Mouse (Mus musculus) neural tube, embryonic 15.5 days (tissue): Measurements from ENCODE around the gene Atp5g1. TPM values are rescaled to one million over a fixed set of nuclear protein-coding genes. Genes with fewer than 3 reads are reported as not detected.

Experiments
- ATAC-seq: fragments of 200-750 bp; cut with Nextera tagmentation; 2 replicates; pipeline ENCODE4 v1.8.0; 2017; ENCODE audit warnings: mild to moderate bottlenecking, moderate TSS enrichment, moderate library complexity; ENCODE audit not compliant: low FRiP score
- H3K27ac ChIP-seq: fragments of 300-500 bp; sonication (generic); replicated peaks from 2 replicates; pipeline ENCODE4 v1.5.1; 2015; ENCODE audit warnings: mild to moderate bottlenecking, inconsistent platforms
- H3K27me3 ChIP-seq: fragments of 300-500 bp; sonication (generic); replicated peaks from 2 replicates; pipeline ENCODE4 v1.6.1; 2015; ENCODE audit warnings: inconsistent platforms
- H3K36me3 ChIP-seq: fragments of 300-500 bp; sonication (generic); 2 replicates; pipeline ENCODE4 v1.6.1; 2015; ENCODE audit warnings: inconsistent platforms
- H3K4me1 ChIP-seq: fragments of 300-500 bp; sonication (generic); 2 replicates; pipeline ENCODE4 v1.6.1; 2015; ENCODE audit warnings: inconsistent platforms
- H3K4me2 ChIP-seq: fragments of 300-500 bp; sonication (generic); 2 replicates; pipeline ENCODE4 v1.6.1; 2015; ENCODE audit warnings: inconsistent platforms, mild to moderate bottlenecking, moderate library complexity
- H3K4me3 ChIP-seq: fragments of 300-500 bp; sonication (generic); replicated peaks from 2 replicates; pipeline ENCODE4 v1.5.1; 2015; ENCODE audit warnings: mild to moderate bottlenecking, inconsistent platforms
- H3K9ac ChIP-seq: fragments of 300-500 bp; sonication (generic); replicated peaks from 2 replicates; pipeline ENCODE4 v1.6.1; 2015; ENCODE audit warnings: mild to moderate bottlenecking, inconsistent platforms
- H3K9me3 ChIP-seq: fragments of 300-500 bp; sonication (generic); replicated peaks from 2 replicates; pipeline ENCODE4 v1.6.1; 2016; ENCODE audit warnings: inconsistent platforms
- WGBS: fragments of 180-500 bp; shearing (Covaris S2); methylation state at CpG from one replicate; pipeline ENCODE4 v1.1.7; 2015; ENCODE audit warnings: mixed read lengths; 5-methylcytosine and 5-hydroxymethylcytosine counted together
- polyA plus RNA-seq: library from polyadenylated mRNA; unstranded; fragments of >200 nt; fragmentation: Nextera tagmentation; extraction: Ambion mirVana; gene quantifications from 2 replicates; pipeline ENCODE4 v1.2.1, GENCODE M21; 2015

Gene Atp5g1
- polyA plus RNA-seq, 1 experiment from 2014 or later = 912 TPM

DNA sequence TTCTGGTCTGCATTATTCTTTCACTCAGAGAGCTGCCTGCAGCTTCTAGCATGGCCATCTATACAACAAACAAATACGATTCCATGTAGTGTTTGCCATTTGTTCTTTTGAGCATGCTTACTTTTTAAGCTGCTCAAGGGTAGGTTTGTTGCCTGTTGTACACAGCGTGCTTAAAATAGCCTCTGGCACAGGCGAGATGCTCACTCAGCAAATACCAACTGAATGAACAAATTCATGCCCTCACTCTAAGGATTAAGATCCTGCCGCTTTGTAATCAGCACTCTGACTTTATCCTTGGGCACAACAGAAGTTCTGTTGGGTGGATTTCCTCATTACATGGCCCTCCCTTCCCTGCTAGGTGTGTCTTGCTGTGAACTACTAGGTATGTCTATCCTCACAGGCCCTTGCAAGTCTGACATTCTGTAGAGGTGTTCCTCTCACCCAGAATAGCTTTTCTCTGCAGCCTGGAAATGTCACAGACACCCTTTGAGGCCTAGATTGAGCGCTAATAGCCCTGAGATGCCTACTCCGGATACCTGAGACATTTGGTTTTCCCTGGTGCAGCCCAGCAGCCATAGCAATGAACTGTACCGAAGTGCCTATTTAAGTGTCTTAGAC, 17.3 kb upstream of the Atp5g1 start:
- Histone ChIP-seq H3K27me3 (0 out of 2 replicates have a peak, but pooled peaks cover 2% of the 10 kb centered on the region), H3K4me2 (no peak overlapping the region), H3K9ac (no peak overlapping the region), H3K9me3 (no peaks in the 10 kb centered on the region), H3K4me1 (no peaks in the 10 kb centered on the region), H3K36me3 (no peaks in the 10 kb centered on the region), H3K27ac (no peak overlapping the region), H3K4me3 (no peak overlapping the region)
- 47% methylated on average over 7 of the region's 7 CpGs for WGBS
- ATAC-seq = no peak

DNA sequence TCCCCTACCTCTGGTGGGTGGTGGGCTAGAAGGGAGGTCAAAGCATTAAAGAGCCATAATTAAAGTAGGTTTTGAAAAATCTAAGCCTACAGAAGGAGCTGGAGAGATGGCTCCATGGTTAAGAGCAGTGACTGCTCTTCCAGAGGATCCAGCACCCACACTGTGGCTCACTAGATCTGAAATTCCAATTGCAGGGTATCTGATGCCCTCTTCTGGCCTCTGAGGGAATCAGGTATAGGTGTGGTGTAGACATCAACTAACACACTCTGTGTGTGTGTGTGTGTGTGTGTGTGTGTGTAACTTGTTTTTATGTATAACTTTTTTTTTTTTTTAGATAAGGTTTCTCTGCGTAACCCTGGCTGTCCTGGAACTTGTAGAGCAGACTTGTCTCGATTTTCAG, 15.6 kb upstream of the Atp5g1 start:
- Histone ChIP-seq H3K9me3 (no peaks in the 10 kb centered on the region), H3K9ac (no peak overlapping the region), H3K4me2 (no peak overlapping the region), H3K4me1 (no peaks in the 10 kb centered on the region), H3K27me3 (no peaks in the 10 kb centered on the region), H3K27ac (no peak overlapping the region), H3K36me3 (no peaks in the 10 kb centered on the region), H3K4me3 (no peak overlapping the region)
- 87% methylated on average over 2 of the region's 2 CpGs for WGBS
- ATAC-seq = no peak

DNA sequence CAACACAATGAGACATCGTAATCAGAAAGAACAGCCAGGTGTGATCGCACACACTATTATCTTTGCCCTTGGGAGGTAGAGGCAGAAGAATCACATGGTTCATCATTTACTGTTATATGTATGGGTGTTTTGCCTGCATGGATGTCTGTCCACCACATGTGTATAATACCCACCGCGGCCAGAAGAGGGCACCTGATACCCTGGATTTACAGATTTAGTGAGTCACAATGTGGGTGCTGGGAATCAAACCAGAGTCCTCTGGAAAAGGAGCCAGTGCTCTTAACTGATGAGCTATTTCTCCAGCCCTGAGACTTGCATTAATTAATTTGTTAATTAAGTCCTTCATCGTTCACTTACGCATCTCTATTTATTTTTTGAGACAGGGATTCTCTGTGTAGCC, 12.5 kb upstream of the Atp5g1 start:
- Histone ChIP-seq H3K4me1 (no peaks in the 10 kb centered on the region), H3K4me2 (no peak overlapping the region), H3K9ac (no peak overlapping the region), H3K27me3 (no peaks in the 10 kb centered on the region), H3K36me3 (no peaks in the 10 kb centered on the region), H3K9me3 (no peaks in the 10 kb centered on the region), H3K27ac (no peak overlapping the region), H3K4me3 (no peak overlapping the region)
- 90% methylated on average over 6 of the region's 6 CpGs for WGBS
- ATAC-seq = no peak

DNA sequence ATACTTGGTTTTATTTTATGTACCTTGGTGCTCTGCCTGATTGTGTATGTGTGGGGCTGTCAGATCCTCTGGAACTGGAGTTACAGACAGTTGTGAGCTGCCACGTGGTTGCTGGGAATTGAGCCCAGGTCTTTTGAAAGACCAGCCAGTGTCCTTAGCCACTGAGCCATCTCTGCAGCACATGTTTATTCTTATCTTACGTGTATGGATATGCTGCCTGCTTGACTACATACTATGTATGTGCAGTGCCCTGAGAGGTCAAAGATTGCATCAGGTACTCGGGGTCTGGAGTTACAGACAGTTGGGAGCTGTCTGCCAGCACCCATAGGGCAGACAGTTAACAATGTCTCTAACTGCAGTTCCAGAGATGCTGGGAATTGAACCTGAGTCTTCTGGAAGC, 7.2 kb upstream of the Atp5g1 start:
- H3K9ac ChIP-seq = no peak overlapping the region
- no peak overlapping the region for H3K27ac ChIP-seq
- no peak overlapping the region for H3K4me2 ChIP-seq
- ATAC-seq = no peak
- WGBS = 82% methylated on average over 3 of the region's 3 CpGs
- no peaks in the 10 kb centered on the region for H3K9me3 ChIP-seq
- H3K4me3 ChIP-seq = no peak overlapping the region
- H3K27me3 ChIP-seq = no peaks in the 10 kb centered on the region
- no peaks in the 10 kb centered on the region for H3K4me1 ChIP-seq
- H3K36me3 ChIP-seq = no peaks in the 10 kb centered on the region

DNA sequence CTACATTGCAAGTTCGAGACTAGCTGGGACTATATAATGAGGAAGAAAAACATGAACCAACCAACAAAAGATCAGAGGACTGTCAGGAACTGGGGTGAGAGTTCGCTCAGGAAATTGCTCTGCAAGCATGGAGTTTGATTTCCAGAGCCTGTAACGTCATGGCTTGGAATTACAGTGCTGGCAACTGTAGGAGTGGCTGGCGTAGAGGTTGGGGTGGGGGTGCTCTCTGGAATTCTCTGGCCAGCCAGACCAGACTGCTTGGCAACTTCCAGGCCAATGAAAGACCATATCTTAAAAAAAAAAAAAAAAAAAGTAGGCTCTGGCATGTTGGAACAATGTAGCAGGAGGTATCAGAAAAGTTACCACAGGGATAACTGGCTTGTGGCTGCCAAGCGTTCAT, 5.3 kb upstream of the Atp5g1 start:
- H3K27ac ChIP-seq = no peak overlapping the region
- no peaks in the 10 kb centered on the region for H3K36me3 ChIP-seq
- H3K27me3 ChIP-seq = no peaks in the 10 kb centered on the region
- WGBS = 84% methylated on average over 5 of the region's 5 CpGs
- H3K4me3 ChIP-seq = no peak overlapping the region
- H3K4me1 ChIP-seq = peaks cover 5% of the 10 kb centered on the region; the same call in 1 of the 2 replicates
- no peaks in the 10 kb centered on the region for H3K9me3 ChIP-seq
- ATAC-seq = no peak
- H3K4me2 ChIP-seq = no peak overlapping the region
- H3K9ac ChIP-seq = no peak overlapping the region

DNA sequence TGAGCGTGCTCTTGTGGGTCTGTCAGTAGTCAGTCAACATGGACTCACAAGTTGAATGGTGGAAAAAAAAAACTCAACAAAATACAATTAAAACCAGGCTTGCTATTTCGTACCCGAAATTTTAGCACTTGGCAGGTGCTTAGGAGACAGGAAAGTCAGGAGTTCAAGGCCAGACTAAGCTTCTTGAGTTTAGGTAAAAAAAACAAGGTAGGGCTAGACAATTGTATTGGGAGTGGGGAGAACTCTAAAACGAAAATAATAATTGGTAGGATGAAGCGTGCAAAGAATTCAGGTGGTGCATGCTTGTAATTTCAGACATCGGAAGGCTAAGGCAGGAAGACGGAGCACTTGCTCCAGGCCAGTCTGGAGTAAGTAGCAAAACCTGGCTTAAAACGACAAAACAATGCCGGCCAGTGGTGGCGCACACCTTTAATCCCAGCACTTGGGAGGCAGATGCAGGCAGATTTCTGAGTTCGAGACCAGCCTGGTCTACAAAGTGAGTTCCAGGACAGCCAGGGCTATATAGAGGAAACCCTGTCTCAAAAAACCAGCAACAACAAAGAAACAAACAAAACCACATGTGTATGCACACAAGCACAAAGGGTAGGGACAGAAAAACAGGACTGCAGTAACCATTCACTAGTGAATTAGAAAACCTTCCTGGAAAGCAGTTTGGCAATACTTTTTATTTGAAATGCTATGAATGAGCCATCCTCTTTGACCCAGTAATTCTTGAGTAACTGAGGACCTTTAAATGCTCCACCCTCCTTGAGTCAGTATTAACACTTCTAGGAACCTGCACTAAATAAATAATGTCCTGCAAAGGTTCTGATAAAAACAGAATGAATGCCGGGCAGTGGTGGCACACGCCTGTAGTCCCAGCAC, 993 bp upstream of the Atp5g1 start:
- H3K36me3 ChIP-seq = 0 out of 2 replicates have a peak, but pooled peaks cover 7% of the 10 kb centered on the region
- H3K27me3 ChIP-seq = no peaks in the 10 kb centered on the region
- peak overlapping the region; percentile 38 for H3K4me3 ChIP-seq
- no peaks in the 10 kb centered on the region for H3K9me3 ChIP-seq
- H3K4me1 ChIP-seq = peaks cover 25% of the 10 kb centered on the region
- ATAC-seq = no peak
- H3K9ac ChIP-seq = peak overlapping the region; percentile 23; the same call in 1 of the 2 replicates
- 68% methylated on average over 13 of the region's 13 CpGs for WGBS
- H3K4me2 ChIP-seq = peak overlapping the region; percentile 59
- peak overlapping the region; percentile 88 for H3K27ac ChIP-seq

DNA sequence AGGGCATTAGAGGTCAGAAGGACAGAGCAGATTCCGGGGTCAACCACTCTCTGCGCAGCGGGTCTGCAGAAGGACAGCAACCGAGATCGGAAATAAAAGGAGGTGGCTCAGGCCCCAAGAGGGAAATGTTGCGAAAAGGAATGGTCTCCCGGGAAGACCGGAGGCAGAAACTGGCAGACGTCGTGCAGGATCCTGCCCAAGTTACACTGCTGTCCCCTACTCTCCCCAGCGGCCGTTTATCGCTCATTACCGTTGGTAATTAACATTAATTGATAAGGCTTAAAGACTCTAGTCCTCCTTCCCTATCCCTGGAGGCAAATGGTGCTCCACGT, 327 bp downstream of the Atp5g1 start:
- H3K4me3 ChIP-seq = peak overlapping the region; percentile 57
- H3K27ac ChIP-seq = peak overlapping the region; percentile 81
- H3K4me1 ChIP-seq = peaks cover 25% of the 10 kb centered on the region
- H3K9me3 ChIP-seq = no peaks in the 10 kb centered on the region
- H3K4me2 ChIP-seq = peak overlapping the region; percentile 74
- H3K36me3 ChIP-seq = peaks cover 18% of the 10 kb centered on the region; the same call in 1 of the 2 replicates
- peak overlapping the region; percentile 69 for H3K9ac ChIP-seq
- no peaks in the 10 kb centered on the region for H3K27me3 ChIP-seq
- ATAC-seq = no peak
- WGBS = under 1% methylated on average over 15 of the region's 15 CpGs

DNA sequence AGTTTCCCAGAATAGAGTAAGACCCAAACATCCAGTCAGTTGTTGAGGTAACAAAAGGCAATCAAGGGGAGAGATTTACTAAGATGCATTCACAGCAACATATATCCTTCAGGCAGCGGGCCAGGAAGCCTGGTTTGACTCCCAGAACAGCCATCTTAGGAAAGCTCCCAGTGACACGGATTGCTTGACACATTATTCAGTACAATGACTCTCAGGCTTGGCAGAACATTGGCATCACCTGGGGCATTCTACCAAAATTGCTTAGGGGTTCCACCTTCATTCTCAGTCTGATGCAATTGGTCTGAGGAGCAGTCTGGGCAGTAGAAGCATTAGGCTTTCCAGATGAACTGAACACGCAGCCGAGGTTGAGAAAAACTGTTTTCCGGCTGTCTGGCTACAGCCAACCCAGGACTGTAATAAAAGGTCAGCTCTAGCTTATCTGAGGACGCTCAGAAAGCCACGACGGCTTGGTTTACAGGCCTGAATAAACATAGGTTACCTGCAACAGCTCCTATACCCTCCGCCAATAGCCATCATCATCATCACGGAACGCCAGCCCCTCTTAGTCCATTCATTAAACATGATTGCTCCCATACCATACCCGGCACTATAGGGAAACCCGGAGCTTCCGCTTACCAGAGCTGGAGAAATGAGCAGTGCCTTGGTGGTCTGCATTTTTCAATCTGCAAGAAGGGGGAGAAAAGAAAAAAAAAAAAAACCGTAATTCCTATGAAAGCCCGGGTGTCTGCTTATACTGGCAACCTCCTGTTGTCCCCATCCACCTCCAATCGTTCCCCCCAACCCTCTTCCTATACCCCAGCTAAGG, 906 bp downstream of the Atp5g1 start:
- WGBS = 19% methylated on average over 17 of the region's 17 CpGs
- no peak for ATAC-seq

DNA sequence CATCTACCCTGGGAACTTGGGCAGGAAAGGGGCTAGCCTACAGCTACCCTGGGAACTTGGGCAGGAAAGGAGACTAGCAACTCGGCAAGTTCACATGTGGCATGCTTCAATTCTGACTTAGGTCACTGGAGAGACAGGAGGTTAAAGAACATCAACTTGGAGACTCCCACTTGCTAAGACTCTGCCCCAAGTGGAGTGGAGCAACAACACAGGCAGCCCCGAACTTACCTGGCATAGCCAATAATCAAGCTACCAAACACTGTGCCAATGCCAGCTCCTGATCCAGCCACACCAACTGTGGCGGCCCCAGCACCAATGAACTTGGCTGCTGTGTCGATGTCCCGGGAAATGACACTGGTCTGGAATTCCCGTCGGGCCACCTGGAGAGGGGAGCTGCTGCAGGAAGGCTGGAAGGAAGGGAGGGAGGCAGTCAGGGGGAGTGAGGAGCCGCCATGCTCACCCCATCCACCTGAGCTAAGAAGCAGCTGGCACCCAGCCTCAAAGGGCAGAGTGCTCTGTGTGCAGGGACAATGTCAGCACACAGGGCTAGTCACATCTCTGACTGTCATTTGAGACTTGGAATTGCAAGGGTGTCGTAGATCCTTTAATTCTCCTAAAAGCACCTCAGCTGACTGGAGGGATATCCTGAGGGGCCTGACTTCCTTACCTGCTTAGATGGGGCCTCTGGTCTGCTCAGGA, 2.0 kb downstream of the Atp5g1 start:
- peak overlapping the region; percentile 74 for H3K4me2 ChIP-seq
- no peak for ATAC-seq
- H3K4me1 ChIP-seq = peaks cover 25% of the 10 kb centered on the region
- peak overlapping the region; percentile 69; the same call in 1 of the 2 replicates for H3K9ac ChIP-seq
- peak overlapping the region; percentile 57 for H3K4me3 ChIP-seq
- H3K36me3 ChIP-seq = peaks cover 20% of the 10 kb centered on the region; the same call in 1 of the 2 replicates
- no peak overlapping the region for H3K27ac ChIP-seq
- whole genome bisulfite sequencing = 87% methylated on average over 9 of the region's 9 CpGs
- H3K9me3 ChIP-seq = no peaks in the 10 kb centered on the region
- no peaks in the 10 kb centered on the region for H3K27me3 ChIP-seq

More for the DNA sequence above, 906 bp downstream of the Atp5g1 start:
- peak overlapping the region; percentile 69 for H3K9ac ChIP-seq
- H3K9me3 ChIP-seq = no peaks in the 10 kb centered on the region
- peak overlapping the region; percentile 57 for H3K4me3 ChIP-seq
- H3K27ac ChIP-seq = peak overlapping the region; percentile 81
- peak overlapping the region; percentile 74 for H3K4me2 ChIP-seq
- peaks cover 25% of the 10 kb centered on the region for H3K4me1 ChIP-seq
- no peaks in the 10 kb centered on the region for H3K27me3 ChIP-seq
- peaks cover 18% of the 10 kb centered on the region; the same call in 1 of the 2 replicates for H3K36me3 ChIP-seq

DNA sequence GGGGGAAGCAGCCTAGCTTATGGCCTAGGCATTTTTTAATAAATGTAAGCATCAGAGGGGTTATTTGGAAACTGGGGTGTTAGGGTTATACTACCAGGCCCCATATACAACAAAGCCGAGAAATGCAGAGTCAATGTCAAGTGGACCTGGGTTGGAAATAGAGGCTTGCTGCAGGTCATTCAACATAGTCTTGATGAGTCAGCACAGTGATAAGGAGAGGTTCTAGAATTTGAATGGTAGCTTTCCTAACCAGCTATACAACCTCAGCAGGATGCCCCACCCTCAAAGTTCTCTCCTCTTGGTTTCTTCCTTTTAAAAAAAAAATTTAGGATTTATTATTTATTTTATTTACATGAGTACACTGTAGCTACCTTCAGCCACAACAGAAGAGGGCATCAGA, 4.5 kb downstream of the Atp5g1 start:
- no peak overlapping the region for H3K4me2 ChIP-seq
- no peaks in the 10 kb centered on the region for H3K27me3 ChIP-seq
- H3K4me3 ChIP-seq = no peak overlapping the region
- H3K9me3 ChIP-seq = no peaks in the 10 kb centered on the region
- H3K4me1 ChIP-seq = peaks cover 22% of the 10 kb centered on the region
- 97% methylated on average over 1 of the region's 1 CpGs for WGBS
- no peak overlapping the region for H3K9ac ChIP-seq
- ATAC-seq = no peak
- peaks cover 20% of the 10 kb centered on the region; the same call in 1 of the 2 replicates for H3K36me3 ChIP-seq
- no peak overlapping the region for H3K27ac ChIP-seq

DNA sequence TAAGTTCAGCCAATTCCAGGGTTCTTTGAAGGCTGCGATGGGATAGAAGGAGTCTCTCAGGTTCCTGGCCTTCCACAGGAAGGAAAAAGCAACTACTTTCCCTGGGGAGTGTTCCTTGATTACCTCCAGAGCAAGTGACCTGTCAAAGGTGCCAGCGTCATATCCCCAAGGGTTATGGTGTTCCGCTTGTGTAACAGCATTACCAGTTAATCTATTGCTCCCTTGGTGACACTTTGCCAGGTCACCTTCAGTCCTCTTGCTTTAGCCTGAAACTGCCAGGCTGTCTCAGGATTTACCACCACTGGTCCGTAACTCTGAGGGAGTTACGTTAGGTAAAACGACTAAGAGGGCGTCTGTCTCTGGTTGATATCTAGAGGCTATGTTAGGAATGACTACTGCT, 5.1 kb downstream of the Atp5g1 start:
- Histone ChIP-seq H3K27ac (no peak overlapping the region), H3K4me2 (no peak overlapping the region), H3K9ac (no peak overlapping the region), H3K27me3 (no peaks in the 10 kb centered on the region), H3K4me1 (peaks cover 26% of the 10 kb centered on the region), H3K4me3 (no peak overlapping the region), H3K36me3 (peaks cover 20% of the 10 kb centered on the region; the same call in 1 of the 2 replicates), H3K9me3 (no peaks in the 10 kb centered on the region)
- WGBS = 85% methylated on average over 7 of the region's 7 CpGs
- ATAC-seq = no peak
